Mouse (Mus musculus): ENCODE results near the gene Pkig.

GRCm38 (mm10) chr2:163766890-163767289 is 108.7 kb downstream of the Pkig start:
- no peak for TF ChIP-seq POLR2A (IDR thresholded peaks at IDR 0.05; ENCODE audit: extremely low read depth, insufficient read depth, low read length)
- no peak for TF ChIP-seq CTCF (IDR thresholded peaks at IDR 0.05; ENCODE audit: low read depth, low read length)
